Mouse (Mus musculus) myocyte (in vitro differentiated cells): Measurements from ENCODE around the gene Podn. TPM values are rescaled to one million over a fixed set of nuclear protein-coding genes. Genes with fewer than 3 reads are reported as not detected.

ENCODE experiments used
- H3K27me3 ChIP-seq: one replicate; pipeline ENCODE4 v1.6.1; 2011; ENCODE audit not compliant: control insufficient read depth, insufficient read depth, insufficient read length
- H3K36me3 ChIP-seq: one replicate; pipeline ENCODE4 v1.6.1; 2011; ENCODE audit not compliant: control insufficient read depth, insufficient read depth
- H3K4me2 ChIP-seq: one replicate; pipeline ENCODE4 v1.6.1; 2011; ENCODE audit warnings: low read depth, control low read depth
- H3K4me3 ChIP-seq: one replicate; pipeline ENCODE4 v1.5.1; 2011; ENCODE audit warnings: mild to moderate bottlenecking, control low read depth, moderate library complexity
- H3K79me2 ChIP-seq: one replicate; pipeline ENCODE4 v1.6.1; 2011; ENCODE audit not compliant: control insufficient read depth, insufficient read depth
- H3ac ChIP-seq: one replicate; pipeline ENCODE4 v1.6.1; 2011; ENCODE audit not compliant: control insufficient read depth, insufficient read length
- CEBPB ChIP-seq: IDR thresholded peaks from 2 replicates; pipeline ENCODE4 v1.6.1; 2011; ENCODE audit warnings: mild to moderate bottlenecking, moderate library complexity; ENCODE audit not compliant: poor library complexity, insufficient read depth, severe bottlenecking
- E2F4 ChIP-seq: IDR thresholded peaks from one replicate; pipeline ENCODE4 v1.6.1; 2011; ENCODE audit warnings: mild to moderate bottlenecking, control low read depth, moderate library complexity; ENCODE audit not compliant: insufficient read depth
- MAX ChIP-seq: IDR thresholded peaks from one replicate; pipeline ENCODE4 v1.6.1; 2011; ENCODE audit warnings: low read depth, mild to moderate bottlenecking, control low read depth
- MYOD1 ChIP-seq, 3 experiments: IDR thresholded peaks; one replicate each; pipeline ENCODE4 v1.6.1; 2011; ENCODE audit warnings: control low read depth in 2 of 3, low read depth in 2 of 3, mild to moderate bottlenecking in 2 of 3, moderate library complexity in 1 of 3; ENCODE audit not compliant: insufficient read length in 2 of 3, control insufficient read depth in 1 of 3
- MYOG ChIP-seq, 3 experiments: IDR thresholded peaks; one replicate each; pipeline ENCODE4 v1.6.1; 2011; ENCODE audit warnings: control low read depth in 2 of 3, low read depth in 2 of 3, mild to moderate bottlenecking in 2 of 3; ENCODE audit not compliant: insufficient read length in 2 of 3, control insufficient read depth in 1 of 3, insufficient read depth in 1 of 3
- POLR2A ChIP-seq: IDR thresholded peaks from one replicate; pipeline ENCODE4 v1.6.1; 2011; ENCODE audit warnings: low read depth, mild to moderate bottlenecking, control low read depth, moderate library complexity; ENCODE audit not compliant: insufficient read length
- POLR2AphosphoS2 ChIP-seq: IDR thresholded peaks from one replicate; pipeline ENCODE4 v1.6.1; 2011; ENCODE audit warnings: low read depth, control low read depth; ENCODE audit not compliant: insufficient read length
- REST ChIP-seq: IDR thresholded peaks from one replicate; pipeline ENCODE4 v1.6.1; 2011; ENCODE audit warnings: mild to moderate bottlenecking, control low read depth, moderate library complexity; ENCODE audit not compliant: insufficient read depth, insufficient read length
- SRF ChIP-seq: IDR thresholded peaks from one replicate; pipeline ENCODE4 v1.6.1; 2011; ENCODE audit warnings: low read depth; ENCODE audit not compliant: control insufficient read depth, insufficient read length
- TCF12 ChIP-seq: IDR thresholded peaks from one replicate; pipeline ENCODE4 v1.6.1; 2011; ENCODE audit warnings: mild to moderate bottlenecking, control low read depth; ENCODE audit not compliant: poor library complexity, insufficient read depth, severe bottlenecking
- TCF3 ChIP-seq: IDR thresholded peaks from one replicate; pipeline ENCODE4 v1.6.1; 2011; ENCODE audit warnings: low read depth, control low read depth; ENCODE audit not compliant: insufficient read length
- USF1 ChIP-seq: IDR thresholded peaks from one replicate; pipeline ENCODE4 v1.6.1; 2011; ENCODE audit warnings: low read depth, mild to moderate bottlenecking, control low read depth, moderate library complexity
- polyA plus RNA-seq: library from polyadenylated mRNA; unstranded; fragments of >200 nt; fragmentation: generic; extraction: Trizol; gene quantifications from one replicate; pipeline ENCODE4 v1.2.1, GENCODE M21; 2012; ENCODE audit warnings: missing spikeins

Podn gene
- polyA plus RNA-seq, 1 experiment: 0.10 TPM

DNA sequence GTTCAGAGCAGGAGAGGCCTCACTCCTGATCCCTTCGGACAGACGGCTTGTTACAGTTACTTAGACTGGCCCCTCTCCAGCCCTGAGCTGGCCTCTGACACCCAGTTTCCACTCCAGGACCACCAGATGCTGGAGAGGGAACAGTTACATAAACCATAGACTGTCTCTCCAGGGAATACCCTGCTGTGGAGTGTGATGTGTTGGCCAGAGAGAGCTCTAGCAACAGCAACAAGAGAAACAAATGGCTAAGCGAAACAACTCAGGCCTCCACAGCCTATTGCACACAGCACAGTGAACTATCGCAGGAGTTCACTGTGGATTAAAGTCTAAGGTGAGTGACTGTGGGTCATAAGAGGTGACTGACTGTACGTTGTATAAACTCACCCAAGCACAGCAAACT lies 71.6 kb downstream of the Podn start:
- Histone ChIP-seq H3K27me3 (peaks cover 5% of the 10 kb centered on the region), H3K79me2 (no peaks in the 10 kb centered on the region), H3K4me2 (no peak overlapping the region), H3K36me3 (no peaks in the 10 kb centered on the region), H3ac (no peak overlapping the region), H3K4me3 (no peak overlapping the region)
- TF ChIP-seq MYOG (IDR thresholded peaks at IDR 0.05; ENCODE audit: control insufficient read depth in 1 of 3, insufficient read depth in 1 of 3, insufficient read length in 2 of 3, low read depth in 2 of 3): no peak
- no peak for TF ChIP-seq E2F4
- TF ChIP-seq REST: no peak
- TF ChIP-seq TCF12: no peak
- TF ChIP-seq POLR2A: no peak
- TF ChIP-seq CEBPB: no peak
- no peak for TF ChIP-seq POLR2AphosphoS2
- no peak for TF ChIP-seq MYOD1 (IDR thresholded peaks at IDR 0.05; ENCODE audit: control insufficient read depth in 1 of 3, insufficient read length in 2 of 3, low read depth in 2 of 3)
- TF ChIP-seq TCF3: no peak
- no peak for TF ChIP-seq SRF
- no peak for TF ChIP-seq USF1
- no peak for TF ChIP-seq MAX

DNA sequence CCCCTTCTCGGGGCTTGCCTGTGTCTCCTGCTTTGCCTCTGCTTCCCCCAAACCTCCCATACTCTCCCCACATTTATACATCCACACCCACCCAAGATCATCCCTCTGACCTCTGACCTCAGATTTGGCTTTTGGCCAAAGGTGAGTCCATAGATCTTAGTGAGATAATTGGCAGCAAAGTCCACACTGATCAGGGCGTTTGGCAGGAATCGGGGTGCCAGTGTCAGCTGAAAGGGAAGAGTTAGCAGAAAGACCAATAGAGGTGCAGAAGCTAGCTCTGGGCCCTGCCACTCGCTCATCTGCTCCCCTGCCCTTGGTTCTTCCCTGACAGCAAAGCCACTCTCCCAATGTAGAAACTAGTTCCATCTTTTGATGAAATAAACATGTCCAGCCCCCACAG lies 73.1 kb downstream of the Podn start:
- TF ChIP-seq USF1 (no peak), MYOG (IDR thresholded peaks at IDR 0.05; ENCODE audit: control insufficient read depth in 1 of 3, insufficient read depth in 1 of 3, insufficient read length in 2 of 3, low read depth in 2 of 3) (no peak), TCF12 (no peak), E2F4 (no peak), POLR2AphosphoS2 (no peak), SRF (no peak), MYOD1 (IDR thresholded peaks at IDR 0.05; ENCODE audit: control insufficient read depth in 1 of 3, insufficient read length in 2 of 3, low read depth in 2 of 3) (no peak), POLR2A (no peak), TCF3 (no peak), MAX (no peak), CEBPB (no peak), REST (no peak)
- Histone ChIP-seq H3K27me3 (no peaks in the 10 kb centered on the region), H3K36me3 (no peaks in the 10 kb centered on the region), H3K4me3 (no peak overlapping the region), H3ac (no peak overlapping the region), H3K4me2 (no peak overlapping the region), H3K79me2 (no peaks in the 10 kb centered on the region)

DNA sequence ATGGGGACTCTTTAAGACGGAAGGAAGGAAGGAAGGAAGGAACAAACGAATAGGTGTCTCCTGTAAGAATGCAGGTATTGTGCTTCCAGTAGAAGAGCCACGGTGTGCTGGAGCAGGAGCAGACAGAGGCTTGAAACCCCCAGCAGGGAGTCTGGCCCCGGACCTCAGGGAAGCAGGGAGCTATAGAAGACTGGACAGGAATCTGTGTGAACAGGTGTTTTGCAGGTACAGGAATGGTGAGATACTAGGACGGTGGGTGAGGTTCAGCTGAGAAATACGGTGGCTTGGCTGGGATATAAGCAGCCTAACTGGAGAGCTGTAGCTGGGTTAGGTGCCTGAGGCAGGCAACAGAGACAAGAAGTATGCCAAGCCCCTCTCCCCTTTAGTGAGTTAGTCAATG lies 76.1 kb downstream of the Podn start:
- no peaks in the 10 kb centered on the region for H3K27me3 ChIP-seq
- TF ChIP-seq E2F4: no peak
- no peak for TF ChIP-seq SRF
- H3K36me3 ChIP-seq: no peaks in the 10 kb centered on the region
- no peak overlapping the region for H3K4me2 ChIP-seq
- no peak overlapping the region for H3ac ChIP-seq
- no peak overlapping the region for H3K4me3 ChIP-seq
- no peaks in the 10 kb centered on the region for H3K79me2 ChIP-seq

DNA sequence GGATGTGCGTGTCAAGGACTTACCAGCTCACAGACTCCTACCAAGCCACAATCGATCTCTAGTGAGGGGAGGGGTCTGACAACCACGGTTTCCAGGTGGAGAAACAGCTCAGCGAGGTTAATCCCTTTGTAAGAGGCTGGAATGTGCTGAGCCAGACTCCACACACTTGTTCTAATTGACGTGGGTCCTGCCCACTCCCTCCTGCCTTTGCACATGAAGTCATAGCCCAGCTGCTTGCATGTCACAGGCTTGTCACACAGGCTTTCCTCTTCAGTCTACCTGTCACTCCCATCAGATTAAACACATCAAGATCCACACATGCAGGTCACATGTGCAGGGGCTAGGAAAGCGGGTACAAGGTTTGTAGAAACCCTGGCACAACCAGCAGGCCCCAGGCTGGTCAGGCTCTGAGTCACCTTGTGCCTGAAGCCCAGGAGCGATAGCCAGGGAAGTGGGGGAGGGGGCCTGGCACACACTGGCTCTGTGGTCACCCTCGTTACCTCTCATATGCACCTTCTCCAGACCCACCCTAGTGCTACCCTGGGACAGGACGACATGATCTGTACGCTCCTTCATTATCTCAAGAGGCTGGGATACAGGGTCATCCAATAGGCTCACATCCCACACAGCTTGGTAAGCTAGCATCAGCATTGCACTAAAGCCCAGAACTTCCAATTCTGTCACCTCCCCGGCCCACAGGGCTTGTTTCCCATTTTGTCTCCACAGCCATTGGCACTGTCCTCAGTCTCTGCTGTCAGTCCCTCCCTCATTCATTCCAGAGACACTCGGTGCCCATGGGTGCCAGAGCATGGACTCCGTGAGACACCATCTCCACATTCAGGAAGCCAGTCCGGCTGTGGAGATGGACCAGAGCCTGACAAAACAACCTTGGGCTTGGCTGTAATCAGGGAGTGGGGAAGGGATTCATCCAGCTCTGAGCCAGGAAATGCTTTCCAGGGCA lies 77.0 kb downstream of the Podn start:
- no peak overlapping the region for H3K4me2 ChIP-seq
- H3ac ChIP-seq: no peak overlapping the region
- H3K36me3 ChIP-seq: no peaks in the 10 kb centered on the region
- no peaks in the 10 kb centered on the region for H3K79me2 ChIP-seq
- H3K27me3 ChIP-seq: no peaks in the 10 kb centered on the region
- peak in 1 of 3 experiments; percentile 14 for TF ChIP-seq MYOG (IDR thresholded peaks at IDR 0.05; ENCODE audit: control insufficient read depth in 1 of 3, insufficient read depth in 1 of 3, insufficient read length in 2 of 3, low read depth in 2 of 3)
- no peak for TF ChIP-seq E2F4
- H3K4me3 ChIP-seq: no peak overlapping the region

DNA sequence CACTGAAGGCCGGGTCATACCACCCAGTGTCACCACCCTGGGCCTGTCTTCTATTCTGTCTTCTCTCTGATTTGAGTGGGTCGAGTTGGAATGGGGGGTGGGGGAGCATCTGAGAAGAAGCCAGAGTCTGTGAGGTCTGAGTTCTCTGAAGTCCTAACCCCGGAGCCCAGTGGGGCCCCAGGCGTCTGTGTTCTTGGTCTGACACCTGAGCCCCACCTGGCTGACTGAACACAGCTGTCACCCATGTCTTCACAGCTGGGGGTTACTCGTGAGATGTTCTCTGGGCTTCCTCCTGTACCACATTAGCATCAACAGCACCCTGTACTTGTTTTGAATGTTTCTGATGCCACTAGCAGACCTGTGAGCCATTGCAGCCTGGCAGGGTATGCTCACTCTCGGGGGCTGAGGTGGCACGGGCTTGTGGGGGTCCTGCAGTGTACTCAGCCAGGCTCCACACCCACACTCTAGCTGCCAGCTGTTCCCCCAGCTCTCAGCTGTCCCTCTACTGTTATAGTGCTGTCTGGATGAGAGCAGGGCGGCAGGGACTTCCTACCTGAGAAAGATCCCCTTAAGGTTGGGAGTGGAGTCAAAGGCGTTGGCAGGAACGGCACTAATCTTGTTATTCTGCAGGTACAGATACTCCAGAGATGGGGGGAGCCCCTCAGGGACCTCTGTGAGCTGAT lies 77.9 kb downstream of the Podn start:
- Histone ChIP-seq H3K79me2 (no peaks in the 10 kb centered on the region), H3K27me3 (no peaks in the 10 kb centered on the region), H3ac (no peak overlapping the region), H3K36me3 (no peaks in the 10 kb centered on the region), H3K4me2 (no peak overlapping the region), H3K4me3 (no peak overlapping the region)
- TF ChIP-seq TCF3: no peak
- TF ChIP-seq MAX: no peak
- TF ChIP-seq POLR2AphosphoS2: no peak
- no peak for TF ChIP-seq CEBPB
- TF ChIP-seq E2F4: no peak
- no peak for TF ChIP-seq POLR2A
- TF ChIP-seq MYOG (IDR thresholded peaks at IDR 0.05; ENCODE audit: control insufficient read depth in 1 of 3, insufficient read depth in 1 of 3, insufficient read length in 2 of 3, low read depth in 2 of 3): peak in 2 of 3 experiments; percentile 20 to 28
- no peak for TF ChIP-seq TCF12
- peak in 2 of 3 experiments; percentile 29 for TF ChIP-seq MYOD1 (IDR thresholded peaks at IDR 0.05; ENCODE audit: control insufficient read depth in 1 of 3, insufficient read length in 2 of 3, low read depth in 2 of 3)
- TF ChIP-seq SRF: no peak
- TF ChIP-seq USF1: no peak
- no peak for TF ChIP-seq REST
